Mouse (Mus musculus) erythroblast, embryonic 14.5 days (primary cell): Measurements from ENCODE around the gene Kdm4b. TPM values are rescaled to one million over a fixed set of nuclear protein-coding genes. Genes with fewer than 3 reads are reported as not detected.

ENCODE experiments used
- H3K27me3 ChIP-seq: 2 replicates; pipeline ENCODE4 v1.6.1; 2012; ENCODE audit warnings: inconsistent platforms; ENCODE audit not compliant: control insufficient read depth
- H3K36me3 ChIP-seq: 2 replicates; pipeline ENCODE4 v1.6.1; 2012; ENCODE audit warnings: mild to moderate bottlenecking, inconsistent platforms; ENCODE audit not compliant: control insufficient read depth
- H3K4me1 ChIP-seq: 2 replicates; pipeline ENCODE4 v1.6.1; 2012; ENCODE audit warnings: inconsistent platforms; ENCODE audit not compliant: control insufficient read depth
- H3K4me3 ChIP-seq: replicated peaks from 2 replicates; pipeline ENCODE3; 2012; ENCODE audit warnings: moderate library complexity, mild to moderate bottlenecking, inconsistent platforms
- H3K9me3 ChIP-seq: 2 replicates; pipeline ENCODE4 v1.6.1; 2012; ENCODE audit warnings: low read length, inconsistent platforms, mixed read lengths; ENCODE audit not compliant: control insufficient read depth
- GATA1 ChIP-seq: IDR thresholded peaks from 2 replicates; pipeline ENCODE4 v1.6.1; 2012; ENCODE audit warnings: low read length, inconsistent platforms, mixed read lengths
- polyA plus RNA-seq: library from polyadenylated mRNA; stranded (reverse); fragments of >175 nt; gene quantifications from 2 replicates; pipeline ENCODE4 v1.2.3, GENCODE M21; 2012

Gene Kdm4b
- polyA plus RNA-seq, 1 experiment = 1.1 TPM

- H3K27me3 ChIP-seq = no peaks in the 10 kb centered on the region
- no peaks in the 10 kb centered on the region for H3K9me3 ChIP-seq
- H3K36me3 ChIP-seq = peaks cover 28% of the 10 kb centered on the region; the same call in 1 of the 2 replicates
- no peak overlapping the region for H3K4me3 ChIP-seq
- TF ChIP-seq GATA1 = no peak
- no peaks in the 10 kb centered on the region for H3K4me1 ChIP-seq
These were observed 121.9 kb downstream of the Kdm4b start for GRCm38 (mm10) chr17:56447716-56448115.

Other genes starting within 250 kb of the Kdm4b start
- 35.9 and 38.5 TPM in 2 replicates for gene Hdgfl2, start 246.4 kb upstream of the Kdm4b start, polyA plus RNA-seq
- not detected in 2 replicates for gene Plin4, start 216.3 kb upstream of the Kdm4b start, polyA plus RNA-seq
- gene Plin5, start 208.5 kb upstream of the Kdm4b start, polyA plus RNA-seq = not detected in 2 replicates
- 0.03 TPM in 1 of 2 replicates, not detected in the other for gene Lrg1, start 204.1 kb upstream of the Kdm4b start, polyA plus RNA-seq
- gene Sema6b, start 185.7 kb upstream of the Kdm4b start, polyA plus RNA-seq = 0.05 and 0.06 TPM in 2 replicates
- 0.07 and 0.10 TPM in 2 replicates for gene Tnfaip8l1, start 163.6 kb upstream of the Kdm4b start, polyA plus RNA-seq
- gene Mydgf, start 142.1 kb upstream of the Kdm4b start, polyA plus RNA-seq = 1.7 and 1.8 TPM in 2 replicates
- 5.6 and 6.1 TPM in 2 replicates for gene Dpp9, start 107.2 kb upstream of the Kdm4b start, polyA plus RNA-seq
- 0.64 and 0.80 TPM in 2 replicates for gene Fem1a, start 69.3 kb upstream of the Kdm4b start, polyA plus RNA-seq
- gene Ticam1, start 49.3 kb upstream of the Kdm4b start, polyA plus RNA-seq = 0.90 and 0.96 TPM in 2 replicates
- gene Plin3, start 33.2 kb upstream of the Kdm4b start, polyA plus RNA-seq = 0.86 and 1.3 TPM in 2 replicates
- not detected in 2 replicates for gene Arrdc5, start 25.8 kb upstream of the Kdm4b start, polyA plus RNA-seq
- gene Uhrf1, start 22.7 kb upstream of the Kdm4b start, polyA plus RNA-seq = 30.4 and 30.5 TPM in 2 replicates
- gene Ptprs, start 150.4 kb downstream of the Kdm4b start, polyA plus RNA-seq = 0.33 and 0.44 TPM in 2 replicates
- gene Znrf4, start 186.4 kb downstream of the Kdm4b start, polyA plus RNA-seq = not detected in 2 replicates
- gene Gm20219, start 228.3 kb downstream of the Kdm4b start, polyA plus RNA-seq = 0.04 and 0.10 TPM in 2 replicates